Mouse (Mus musculus) neural tube, embryonic 11.5 days (tissue): ENCODE measurements around the gene Nhp2. TPM values are rescaled to one million over a fixed set of nuclear protein-coding genes. Genes with fewer than 3 reads are reported as not detected.
"Not testable (repeated sequence)": the region's sequence is repeated elsewhere in the genome, so short reads cannot be mapped to it uniquely, and the experiment has no call there.

Experiments used
- ATAC-seq: fragments of 200-750 bp; cut with Nextera tagmentation; 2 replicates; pipeline ENCODE4 v1.8.0; 2017; ENCODE audit warnings: moderate number of reproducible peaks, mild to moderate bottlenecking, moderate TSS enrichment, moderate library complexity; ENCODE audit not compliant: insufficient read depth, low FRiP score, low TSS enrichment
- DNase-seq: peaks from one replicate; pipeline ENCODE4 v3.0.0-alpha.2; 2015; ENCODE audit warnings: low spot score
- H3K27ac ChIP-seq: fragments of 300-500 bp; sonication (generic); 2 replicates; pipeline ENCODE4 v1.5.1; 2014; ENCODE audit warnings: low read depth, mild to moderate bottlenecking, low read length
- H3K27me3 ChIP-seq: fragments of 300-500 bp; sonication (generic); 2 replicates; pipeline ENCODE4 v1.6.1; 2014; ENCODE audit warnings: mild to moderate bottlenecking, low read length, mixed read lengths; ENCODE audit not compliant: control insufficient read depth, insufficient read depth
- H3K36me3 ChIP-seq: fragments of 300-500 bp; sonication (generic); 2 replicates; pipeline ENCODE4 v1.6.1; 2014; ENCODE audit warnings: mild to moderate bottlenecking, low read length, moderate library complexity, mixed read lengths; ENCODE audit not compliant: control insufficient read depth, insufficient read depth
- H3K4me1 ChIP-seq: fragments of 300-500 bp; sonication (generic); 2 replicates; pipeline ENCODE4 v1.6.1; 2014; ENCODE audit warnings: low read length, mixed read lengths; ENCODE audit not compliant: control insufficient read depth, insufficient read depth
- H3K4me2 ChIP-seq: fragments of 300-500 bp; sonication (generic); 2 replicates; pipeline ENCODE4 v1.6.1; 2014; ENCODE audit warnings: low read depth, mild to moderate bottlenecking, moderate library complexity
- H3K4me3 ChIP-seq: fragments of 300-500 bp; sonication (generic); 2 replicates; pipeline ENCODE4 v1.5.1; 2014; ENCODE audit warnings: low read depth, low read length
- H3K9ac ChIP-seq: fragments of 300-500 bp; sonication (generic); 2 replicates; pipeline ENCODE4 v1.6.1; 2014; ENCODE audit warnings: mild to moderate bottlenecking, low read length
- H3K9me3 ChIP-seq: fragments of 300-500 bp; sonication (generic); 2 replicates; pipeline ENCODE4 v1.6.1; 2016; ENCODE audit warnings: low read length; ENCODE audit not compliant: control insufficient read depth
- WGBS: fragments of 180-500 bp; shearing (Covaris S2); extraction: QIAGEN DNeasy Blood & Tissue Kit; methylation state at CpG from one replicate; pipeline ENCODE4 v1.1.7; 2014; 5-methylcytosine and 5-hydroxymethylcytosine counted together
- polyA plus RNA-seq: library from polyadenylated mRNA; unstranded; fragments of >200 nt; fragmentation: Nextera tagmentation; extraction: Ambion mirVana; gene quantifications from 2 replicates; pipeline ENCODE4 v1.2.1, GENCODE M21; 2014

Gene Nhp2
- polyA plus RNA-seq, 1 experiment from 2014 or later: 155 TPM

GRCm38 (mm10) chr11:51652889-51653418 lies 33.4 kb downstream of the Nhp2 start:
- no peak overlapping the region for H3K27ac ChIP-seq
- no peak overlapping the region for H3K4me2 ChIP-seq
- no peak overlapping the region for H3K9ac ChIP-seq
- H3K4me1 ChIP-seq: peaks cover 18% of the 10 kb centered on the region
- 93% methylated on average over 4 of the region's 4 CpGs for WGBS
- ATAC-seq: no peak
- no peaks in the 10 kb centered on the region for H3K9me3 ChIP-seq
- no peak for DNase-seq
- H3K27me3 ChIP-seq: peaks cover 9% of the 10 kb centered on the region; the same call in 1 of the 2 replicates
- H3K4me3 ChIP-seq: no peak overlapping the region
- H3K36me3 ChIP-seq: no peaks in the 10 kb centered on the region

DNA sequence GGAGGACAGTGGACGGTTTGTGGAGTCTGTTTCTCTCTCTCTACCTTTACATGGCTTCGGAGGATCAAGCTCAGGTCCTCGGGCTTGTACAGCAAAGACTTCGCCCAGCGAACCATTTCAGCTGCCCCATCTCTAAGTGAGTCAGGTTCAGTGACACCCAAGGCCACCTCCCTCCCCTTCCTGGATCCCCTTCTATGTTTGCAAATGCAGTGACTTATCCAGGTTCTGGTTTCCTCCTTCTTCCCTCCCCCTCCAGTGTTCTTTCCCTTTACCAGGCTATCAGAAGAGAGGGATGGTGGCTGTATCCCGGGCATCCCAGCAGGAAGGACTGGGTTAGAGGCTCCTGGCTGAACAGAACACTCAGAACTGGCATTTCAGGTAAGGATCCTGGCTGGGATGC lies 34.2 kb downstream of the Nhp2 start:
- Histone ChIP-seq H3K9ac (no peak overlapping the region), H3K9me3 (no peaks in the 10 kb centered on the region), H3K36me3 (no peaks in the 10 kb centered on the region), H3K27me3 (peaks cover 9% of the 10 kb centered on the region; the same call in 1 of the 2 replicates), H3K4me2 (no peak overlapping the region), H3K4me3 (no peak overlapping the region), H3K27ac (no peak overlapping the region), H3K4me1 (peaks cover 11% of the 10 kb centered on the region)
- 89% methylated on average over 6 of the region's 6 CpGs for WGBS
- ATAC-seq (no peak), DNase-seq (no peak)

DNA sequence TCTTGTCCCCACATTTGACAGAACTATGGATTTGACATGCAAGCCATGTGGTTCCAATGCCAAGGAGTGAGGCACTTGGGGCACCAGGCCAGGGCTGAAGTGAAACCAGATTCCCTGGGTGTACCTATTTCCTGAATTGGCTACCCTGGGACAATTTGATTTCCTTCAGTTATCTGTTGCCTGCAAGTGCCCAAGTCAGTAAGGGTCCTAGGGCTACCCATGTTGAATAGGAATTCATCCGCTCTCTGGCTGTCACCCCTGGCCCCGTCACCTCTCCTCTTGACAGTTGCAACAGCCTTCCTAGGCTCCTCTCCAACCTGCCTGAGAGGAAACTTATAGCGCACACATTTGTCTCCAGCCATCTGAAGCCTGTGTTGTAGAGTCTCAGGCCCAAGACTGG lies 35.4 kb downstream of the Nhp2 start:
- 89% methylated on average over 3 of the region's 3 CpGs for WGBS
- Histone ChIP-seq H3K9ac (no peak overlapping the region), H3K9me3 (no peaks in the 10 kb centered on the region), H3K4me1 (peaks cover 4% of the 10 kb centered on the region), H3K4me3 (no peak overlapping the region), H3K27ac (no peak overlapping the region), H3K4me2 (no peak overlapping the region), H3K27me3 (peaks cover 4% of the 10 kb centered on the region; the same call in 1 of the 2 replicates), H3K36me3 (no peaks in the 10 kb centered on the region)
- no peak for ATAC-seq
- no peak for DNase-seq

- Histone ChIP-seq H3K27me3 (no peaks in the 10 kb centered on the region), H3K36me3 (no peaks in the 10 kb centered on the region), H3K4me3 (no peak overlapping the region), H3K9me3 (no peaks in the 10 kb centered on the region), H3K27ac (no peak overlapping the region), H3K4me1 (no peaks in the 10 kb centered on the region), H3K9ac (no peak overlapping the region), H3K4me2 (no peak overlapping the region)
- DNase-seq (no peak), ATAC-seq (no peak)
- 86% methylated on average over 10 of the region's 10 CpGs for WGBS
Observed at GRCm38 (mm10) chr11:51656798-51657521, 37.4 kb downstream of the Nhp2 start.

- ATAC-seq: no peak
Observed at GRCm38 (mm10) chr11:51658291-51658690, 38.8 kb downstream of the Nhp2 start.

GRCm38 (mm10) chr11:51658705-51659104 lies 39.2 kb downstream of the Nhp2 start:
- Histone ChIP-seq H3K9me3 (no peaks in the 10 kb centered on the region), H3K9ac (no peak overlapping the region), H3K4me1 (no peaks in the 10 kb centered on the region), H3K36me3 (no peaks in the 10 kb centered on the region), H3K27ac (no peak overlapping the region), H3K4me3 (no peak overlapping the region), H3K4me2 (no peak overlapping the region), H3K27me3 (no peaks in the 10 kb centered on the region)
- ATAC-seq (no peak), DNase-seq (no peak)
- 64% methylated on average over 6 of the region's 6 CpGs for WGBS

More at GRCm38 (mm10) chr11:51658291-51658690, 38.8 kb downstream of the Nhp2 start:
- H3K27me3 ChIP-seq: no peaks in the 10 kb centered on the region
- WGBS: 73% methylated on average over 7 of the region's 7 CpGs
- H3K9me3 ChIP-seq: no peaks in the 10 kb centered on the region
- H3K4me2 ChIP-seq: no peak overlapping the region
- no peaks in the 10 kb centered on the region for H3K4me1 ChIP-seq
- no peak overlapping the region for H3K9ac ChIP-seq
- H3K4me3 ChIP-seq: no peak overlapping the region
- H3K27ac ChIP-seq: no peak overlapping the region
- no peak for DNase-seq
- H3K36me3 ChIP-seq: no peaks in the 10 kb centered on the region

DNA sequence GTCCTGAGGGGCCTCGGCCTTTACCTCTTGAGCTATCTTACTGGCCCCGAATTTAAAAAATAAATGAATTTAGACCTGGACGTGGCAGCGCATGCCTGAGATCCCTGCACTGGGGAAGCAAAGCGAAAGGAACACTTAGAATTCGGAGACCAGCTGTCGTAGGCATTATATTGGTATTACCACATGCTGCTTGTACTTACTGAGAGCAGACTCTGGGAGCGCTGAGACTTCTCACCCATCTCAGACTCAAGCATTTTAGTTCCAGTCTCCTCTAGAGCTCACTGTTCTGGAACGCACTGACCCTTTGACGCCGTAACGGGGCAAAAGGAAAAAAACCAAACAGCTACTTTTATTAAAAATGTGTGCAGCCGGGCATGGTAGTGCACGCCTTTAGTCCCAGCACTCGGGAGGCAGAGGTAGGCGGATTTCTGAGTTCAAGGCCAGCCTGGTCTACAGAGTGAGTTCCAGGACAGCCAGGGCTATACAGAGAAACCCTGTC lies 42.4 kb downstream of the Nhp2 start:
- ATAC-seq (no peak), DNase-seq (no peak)
- H3K36me3 ChIP-seq: no peaks in the 10 kb centered on the region
- no peaks in the 10 kb centered on the region for H3K4me1 ChIP-seq
- H3K9me3 ChIP-seq: no peaks in the 10 kb centered on the region
- no peak overlapping the region for H3K4me3 ChIP-seq
- H3K27ac ChIP-seq: no peak overlapping the region
- H3K27me3 ChIP-seq: no peaks in the 10 kb centered on the region
- no peak overlapping the region for H3K9ac ChIP-seq
- WGBS: 85% methylated on average over 16 of the region's 16 CpGs
- H3K4me2 ChIP-seq: no peak overlapping the region

GRCm38 (mm10) chr11:51662632-51663031 lies 43.1 kb downstream of the Nhp2 start:
- H3K9me3 ChIP-seq: no peaks in the 10 kb centered on the region
- H3K27me3 ChIP-seq: no peaks in the 10 kb centered on the region
- 78% methylated on average over 7 of the region's 7 CpGs for WGBS
- H3K4me3 ChIP-seq: no peak overlapping the region
- DNase-seq (no peak), ATAC-seq (no peak)
- H3K9ac ChIP-seq: no peak overlapping the region
- no peak overlapping the region for H3K27ac ChIP-seq
- H3K4me1 ChIP-seq: no peaks in the 10 kb centered on the region
- H3K4me2 ChIP-seq: no peak overlapping the region
- H3K36me3 ChIP-seq: no peaks in the 10 kb centered on the region

GRCm38 (mm10) chr11:51664747-51665146 lies 45.2 kb downstream of the Nhp2 start:
- H3K36me3 ChIP-seq, H3K4me3 ChIP-seq, DNase-seq, H3K27ac ChIP-seq, H3K27me3 ChIP-seq, H3K4me2 ChIP-seq, H3K4me1 ChIP-seq, H3K9ac ChIP-seq, ATAC-seq, H3K9me3 ChIP-seq: not testable (repeated sequence)
- 94% methylated on average over 7 of the region's 7 CpGs for WGBS
